Mouse (Mus musculus) bone marrow, adult 2 months (tissue): Measurements from ENCODE around the gene Qrfp.
A peak's percentile ranks its signal among the peaks of the same experiment; 100 is the strongest.

Experiments
- CTCF ChIP-seq: fragments of 200-500 bp; IDR thresholded peaks from 2 replicates; pipeline ENCODE4 v1.5.1; 2011; ENCODE audit warnings: low read length, control low read depth; ENCODE audit not compliant: control insufficient read depth, insufficient read depth
- POLR2A ChIP-seq: fragments of 200-500 bp; IDR thresholded peaks from 2 replicates; pipeline ENCODE4 v1.6.1; 2011; ENCODE audit warnings: low read depth, mild to moderate bottlenecking, control low read depth, low read length, borderline replicate concordance; ENCODE audit not compliant: control insufficient read depth

- TF ChIP-seq POLR2A (no peak), CTCF (peak; percentile 92)
Observed at GRCm38 (mm10) chr2:31787029-31787428, 23.4 kb downstream of the Qrfp start.
